Mouse (Mus musculus): ENCODE data around the gene Edn3.

GRCm38 (mm10) chr2:174792436-174793125 lies 32.2 kb downstream of the Edn3 start:
- no peak for TF ChIP-seq CTCF (IDR thresholded peaks at IDR 0.05; ENCODE audit: borderline replicate concordance, extremely low read depth, insufficient read depth, insufficient read length)
- no peak for TF ChIP-seq POLR2A (IDR thresholded peaks at IDR 0.05; ENCODE audit: borderline replicate concordance, extremely low read depth, insufficient read depth, insufficient read length, poor library complexity, severe bottlenecking)

All from brain, embryonic 14.5 days (tissue).